20 mouse cellular contexts compared by ENCODE assay signal in the genomic region with DNA sequence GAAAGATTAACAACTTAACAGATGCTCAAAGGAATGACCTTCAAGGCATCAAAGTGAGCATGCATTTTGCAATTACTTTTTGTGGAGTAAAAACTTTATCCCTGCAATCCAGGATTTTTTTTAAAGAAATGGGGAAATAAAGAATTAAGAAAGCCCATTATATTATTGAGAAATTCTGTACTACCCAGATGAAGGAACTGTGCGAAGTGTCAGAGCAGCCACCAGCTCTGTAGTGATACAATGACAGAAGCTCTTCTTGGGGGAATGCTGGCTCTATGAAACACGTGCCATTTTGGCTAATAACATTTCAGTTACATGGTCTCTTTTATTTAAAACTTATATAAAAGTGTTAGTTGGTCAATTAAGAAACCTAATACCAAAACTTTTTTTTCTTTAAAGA. TPM values are rescaled to one million over a fixed set of nuclear protein-coding genes. Genes with fewer than 3 reads are reported as not detected.
DNase-seq lines count a peak whose midpoint lies in the region; ATAC-seq lines count a peak whose summit lies in the region.
"Had no signal": no experiment of that assay in that cellular context is flagged by ENCODE, and none has a peak within 500 bp of the region (broad histone marks: within the 10 kb centered on the region; RNA-seq: fewer than 3 reads in every experiment).

No protein-coding gene starts in this region.

- H3K9me3 ChIP-seq in liver, embryonic 12.5 days (replicated peaks): no peaks in the 10 kb centered on the region
- H3K9me3 ChIP-seq: embryonic facial prominence, embryonic 10.5 days; embryonic facial prominence, embryonic 12.5 days; forebrain, embryonic 13.5 days; forebrain, embryonic 15.5 days had no signal

- ATAC-seq in granulocyte monocyte progenitor cell, adult 5-6 weeks (replicated peaks; ENCODE audit: poor library complexity, severe bottlenecking): peak; percentile 73
- ATAC-seq in megakaryocyte progenitor cell, adult 5-6 weeks (replicated peaks; ENCODE audit: poor library complexity): 0 out of 2 replicates have a peak, but pooled peaks have one; percentile 52
- no peak for ATAC-seq in liver, embryonic 12.5 days
- ATAC-seq: forebrain, embryonic 13.5 days; forebrain, embryonic 15.5 days; forebrain, postnatal 0 days had no signal

- H3K27ac ChIP-seq in liver, embryonic 12.5 days: no peak overlapping the region
- H3K27ac ChIP-seq: embryonic facial prominence, embryonic 10.5 days; embryonic facial prominence, embryonic 12.5 days; forebrain, embryonic 13.5 days; forebrain, embryonic 15.5 days had no signal

- no peak overlapping the region for H3K9ac ChIP-seq in liver, embryonic 12.5 days
- H3K9ac ChIP-seq: embryonic facial prominence, embryonic 12.5 days; forebrain, embryonic 13.5 days; forebrain, embryonic 15.5 days; forebrain, postnatal 0 days had no signal

- WGBS in liver, embryonic 12.5 days (ENCODE audit: insufficient replicate concordance): 83% methylated on average over 2 of the region's 2 CpGs

- no peak overlapping the region for H3K4me2 ChIP-seq in liver, embryonic 12.5 days
- H3K4me2 ChIP-seq: embryonic facial prominence, embryonic 12.5 days; forebrain, embryonic 13.5 days; forebrain, embryonic 15.5 days had no signal

- peaks cover 64% of the 10 kb centered on the region for H3K36me3 ChIP-seq in liver, embryonic 12.5 days

- intact Hi-C loops in heart, postnatal 10 days (cut with DNase I): no loop called here

- no peaks in the 10 kb centered on the region for H3K27me3 ChIP-seq in liver, embryonic 12.5 days (replicated peaks)
- H3K27me3 ChIP-seq: embryonic facial prominence, embryonic 12.5 days; forebrain, embryonic 13.5 days; forebrain, embryonic 15.5 days had no signal

- H3K4me1 ChIP-seq in liver, embryonic 12.5 days: no peaks in the 10 kb centered on the region
- H3K4me1 ChIP-seq: embryonic facial prominence, embryonic 10.5 days; embryonic facial prominence, embryonic 12.5 days; forebrain, embryonic 13.5 days; forebrain, embryonic 15.5 days had no signal

- peak; percentile 4 for DNase-seq in heart, adult 11 months
- no peak for DNase-seq in heart, postnatal 10 days
- DNase-seq in adrenal gland, adult 2 months: no peak
- DNase-seq in layer of hippocampus, adult 11-12 months (ENCODE audit: low spot score): no peak
- DNase-seq: adrenal gland, postnatal 10 days; adrenal gland, postnatal 25 days; B cell, adult 2 months; cerebellum, adult 11-12 months; cerebellum, adult 2 months; cerebellum, adult 9-10 months; cerebellum, postnatal 10 days; cerebellum, postnatal 25 days; forebrain, postnatal 0 days had no signal

- H3K4me3 ChIP-seq in liver, embryonic 12.5 days: no peak overlapping the region
- H3K4me3 ChIP-seq: embryonic facial prominence, embryonic 10.5 days; embryonic facial prominence, embryonic 12.5 days; forebrain, embryonic 13.5 days; forebrain, embryonic 15.5 days had no signal

RNA-seq across cellular contexts. Expression of a gene that starts 22.9 kb away (rescaled TPM):
- 10 to 100 TPM; 48.1 to 53.5 TPM for total RNA-seq in heart, postnatal 10 days (2021)
- 16.4 and 26.3 TPM in 2 replicates for total RNA-seq in granulocyte monocyte progenitor cell, adult 5-6 weeks (2014; fragmentation: Nextera tagmentation)
- 10.7 and 17.9 TPM in 2 replicates for total RNA-seq in granulocyte monocyte progenitor cell, adult 5-6 weeks (2017)
- 18.0 and 19.0 TPM in 2 replicates for total RNA-seq in megakaryocyte progenitor cell, adult 5-6 weeks (2015)
- 14.1 and 20.2 TPM in 2 replicates for total RNA-seq in megakaryocyte progenitor cell, adult 5-6 weeks (2017)
- 10 to 100 TPM; 62.3 to 66.4 TPM for total RNA-seq in adrenal gland, adult 2 months (2021)
- 51.2 and 52.3 TPM in 2 replicates for polyA plus RNA-seq in adrenal gland, adult 2 months (2012; rRNA removed)
- polyA plus RNA-seq in liver, embryonic 12.5 days (2016; fragmentation: Nextera tagmentation; extraction: Ambion mirVana): 28.6 and 30.3 TPM in 2 replicates
